Mouse (Mus musculus): ENCODE data around the gene Sh2b2.

DNA sequence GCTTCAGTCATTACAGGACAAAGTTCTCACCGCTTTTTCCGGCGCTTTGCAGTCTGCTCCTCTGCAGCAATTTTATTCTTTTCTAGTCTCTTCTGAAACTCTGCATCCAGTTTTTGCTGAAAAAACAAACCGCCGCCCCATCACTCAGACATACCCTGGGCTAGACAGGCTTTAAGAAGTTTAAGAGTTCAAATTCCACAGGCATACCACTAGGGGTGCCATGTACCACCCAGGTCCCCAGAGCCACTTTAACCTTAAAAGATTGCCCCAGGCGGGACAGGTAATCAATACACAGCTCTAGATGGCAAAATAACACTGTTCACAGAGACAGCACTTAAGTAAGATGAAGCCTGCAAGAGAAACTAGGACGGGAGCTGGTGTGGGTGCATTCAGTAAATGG, 54.5 kb downstream of the Sh2b2 start:
- TF ChIP-seq CTCF (IDR thresholded peaks at IDR 0.05; ENCODE audit: low read depth, low read length) = no peak
- no peak for TF ChIP-seq POLR2A (IDR thresholded peaks at IDR 0.05; ENCODE audit: insufficient read depth, low read length)
- no peak for TF ChIP-seq EP300 (IDR thresholded peaks at IDR 0.05; ENCODE audit: insufficient read depth, low read depth, low read length)

Measured in ES-Bruce4 (cell line).